Mouse (Mus musculus) embryonic facial prominence, embryonic 13.5 days (tissue): ENCODE data around the gene Gnrhr. TPM values are rescaled to one million over a fixed set of nuclear protein-coding genes. Genes with fewer than 3 reads are reported as not detected.

ENCODE experiments used
- polyA plus RNA-seq: library from polyadenylated mRNA; unstranded; fragments of >200 nt; fragmentation: Nextera tagmentation; extraction: Ambion mirVana; gene quantifications from 2 replicates; pipeline ENCODE4 v1.2.1, GENCODE M21; 2015

The Gnrhr gene
- polyA plus RNA-seq, 1 experiment from 2014 or later, result not detected

Other genes starting within 250 kb of the Gnrhr start
- 39.0 and 42.4 TPM in 2 replicates for gene Cenpc1, start 132.3 kb downstream of the Gnrhr start, polyA plus RNA-seq
- gene Stap1, start 126.2 kb downstream of the Gnrhr start, polyA plus RNA-seq, result 0.29 and 0.35 TPM in 2 replicates
- 13.0 and 15.4 TPM in 2 replicates for gene Uba6, start 25.1 kb downstream of the Gnrhr start, polyA plus RNA-seq
- gene Tmprss11c, start 91.4 kb upstream of the Gnrhr start, polyA plus RNA-seq, result not detected in 2 replicates
- gene Tmprss11d, start 175.5 kb upstream of the Gnrhr start, polyA plus RNA-seq, result 0.77 and 1.3 TPM in 2 replicates